ENCODE assay signal across 19 mouse cellular contexts in the genomic region with DNA sequence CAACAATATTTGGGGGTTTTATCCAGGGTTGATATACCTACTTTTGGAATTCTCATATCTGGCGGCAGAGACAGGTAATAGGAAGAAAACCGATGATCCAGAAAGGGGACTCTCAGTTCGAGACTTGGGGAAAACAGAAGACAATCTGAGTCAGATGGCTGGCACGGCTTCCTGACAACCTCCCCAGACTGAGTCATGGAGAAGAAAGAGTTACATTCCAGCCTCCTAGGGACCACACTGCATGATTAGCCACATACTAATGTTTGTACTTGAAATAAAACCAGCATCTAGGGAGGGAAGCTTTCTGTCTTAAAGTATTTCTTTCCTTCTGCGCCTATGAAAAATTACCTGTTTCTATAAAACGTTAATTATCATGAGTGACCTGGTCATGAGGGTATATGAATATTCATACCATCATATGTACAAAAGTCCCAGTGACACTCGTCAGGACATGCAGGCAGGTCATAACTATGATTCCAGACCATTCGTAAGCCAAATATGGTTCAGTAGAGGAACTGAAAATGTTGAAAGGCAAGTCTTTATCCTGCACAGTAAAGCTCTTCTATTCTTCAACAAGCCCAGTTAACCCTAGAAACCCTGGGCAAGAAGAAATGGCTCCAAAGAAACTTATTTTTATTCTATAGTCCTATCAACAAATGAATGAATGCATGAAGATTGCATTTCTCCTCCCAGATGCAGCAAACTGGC.
"Had no signal": no experiment of that assay in that cellular context is flagged by ENCODE, and none has a peak within 500 bp of the region (broad histone marks: within the 10 kb centered on the region; RNA-seq: fewer than 3 reads in every experiment).

No protein-coding gene starts in this region.

- H3K36me3 ChIP-seq: lung, embryonic 15.5 days; neural tube, embryonic 12.5 days had no signal

- H3K27me3 ChIP-seq: lung, embryonic 15.5 days; megakaryocyte, embryonic 14.5 days; midbrain, embryonic 13.5 days; midbrain, embryonic 15.5 days; neural tube, embryonic 12.5 days; stomach, embryonic 15.5 days had no signal

- H3K27ac ChIP-seq: lung, embryonic 15.5 days; macrophage; midbrain, embryonic 13.5 days; midbrain, embryonic 15.5 days; neural tube, embryonic 12.5 days; stomach, embryonic 15.5 days; stomach, postnatal 0 days had no signal

- H3K9me3 ChIP-seq: lung, embryonic 15.5 days; megakaryocyte, embryonic 14.5 days; midbrain, embryonic 13.5 days; midbrain, embryonic 15.5 days; neural tube, embryonic 12.5 days; stomach, embryonic 15.5 days had no signal

- H3K4me3 ChIP-seq: lung, embryonic 15.5 days; megakaryocyte, embryonic 14.5 days; midbrain, embryonic 13.5 days; midbrain, embryonic 15.5 days; neural tube, embryonic 12.5 days; stomach, embryonic 15.5 days had no signal

- H3K4me1 ChIP-seq: lung, embryonic 15.5 days; midbrain, embryonic 13.5 days; midbrain, embryonic 15.5 days; neural tube, embryonic 12.5 days; stomach, embryonic 15.5 days had no signal

- H3K9ac ChIP-seq: liver, postnatal 0 days; lung, embryonic 15.5 days; midbrain, embryonic 13.5 days; midbrain, embryonic 15.5 days; neural tube, embryonic 12.5 days; stomach, embryonic 15.5 days had no signal

- ATAC-seq: liver, postnatal 0 days; lung, postnatal 0 days; midbrain, embryonic 13.5 days; midbrain, embryonic 15.5 days had no signal

- DNase-seq: liver, postnatal 0 days; lung, adult 2 months; lung, postnatal 14 days; lung, postnatal 36 days; retina, postnatal 1 day; right cerebral cortex, adult 18-20 months; thymus, adult 2 months; thymus, postnatal 25 days; thymus, postnatal 4 days had no signal

- H3K4me2 ChIP-seq: lung, embryonic 15.5 days; midbrain, embryonic 11.5 days; midbrain, embryonic 13.5 days; midbrain, embryonic 15.5 days; neural tube, embryonic 12.5 days; stomach, embryonic 15.5 days had no signal
